Mouse (Mus musculus) kidney, adult 18-20 months (tissue): ENCODE results near the gene 1700025G04Rik.
A peak's percentile ranks its signal among the peaks of the same experiment; 100 is the strongest.

Experiments used
- DNase-seq: peaks from one replicate; pipeline ENCODE4 v3.0.0; 2021

The 1700025G04Rik gene

GRCm38 (mm10) chr1:151955866-151956265 is 134.1 kb downstream of the 1700025G04Rik start:
- no peak for DNase-seq

DNA sequence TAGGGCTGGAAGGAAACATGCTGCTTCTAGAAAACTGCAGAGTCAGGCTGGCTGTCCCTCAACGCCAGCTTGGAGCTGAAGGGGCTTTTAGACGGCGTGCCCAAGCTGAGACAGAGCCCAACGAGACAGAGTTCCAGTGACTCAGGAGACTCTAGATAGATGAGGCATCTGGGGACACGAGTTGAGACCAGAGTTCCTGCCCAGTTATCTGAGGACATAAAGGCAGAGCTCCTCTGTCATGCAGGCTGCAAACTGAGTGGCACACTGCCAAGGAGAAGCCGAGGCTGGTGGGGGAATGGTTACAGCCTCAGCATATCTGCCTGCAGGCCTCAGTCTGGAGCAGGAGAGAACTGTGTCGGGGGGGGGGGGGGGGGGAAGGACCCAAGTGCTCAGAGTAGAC is 136.4 kb downstream of the 1700025G04Rik start:
- peak; percentile 29 for DNase-seq

GRCm38 (mm10) chr1:151948065-151948464 is 141.9 kb downstream of the 1700025G04Rik start:
- peak; percentile 14 for DNase-seq

- DNase-seq, result peak; percentile 11
Measured at GRCm38 (mm10) chr1:151947571-151947970, 142.4 kb downstream of the 1700025G04Rik start.

DNA sequence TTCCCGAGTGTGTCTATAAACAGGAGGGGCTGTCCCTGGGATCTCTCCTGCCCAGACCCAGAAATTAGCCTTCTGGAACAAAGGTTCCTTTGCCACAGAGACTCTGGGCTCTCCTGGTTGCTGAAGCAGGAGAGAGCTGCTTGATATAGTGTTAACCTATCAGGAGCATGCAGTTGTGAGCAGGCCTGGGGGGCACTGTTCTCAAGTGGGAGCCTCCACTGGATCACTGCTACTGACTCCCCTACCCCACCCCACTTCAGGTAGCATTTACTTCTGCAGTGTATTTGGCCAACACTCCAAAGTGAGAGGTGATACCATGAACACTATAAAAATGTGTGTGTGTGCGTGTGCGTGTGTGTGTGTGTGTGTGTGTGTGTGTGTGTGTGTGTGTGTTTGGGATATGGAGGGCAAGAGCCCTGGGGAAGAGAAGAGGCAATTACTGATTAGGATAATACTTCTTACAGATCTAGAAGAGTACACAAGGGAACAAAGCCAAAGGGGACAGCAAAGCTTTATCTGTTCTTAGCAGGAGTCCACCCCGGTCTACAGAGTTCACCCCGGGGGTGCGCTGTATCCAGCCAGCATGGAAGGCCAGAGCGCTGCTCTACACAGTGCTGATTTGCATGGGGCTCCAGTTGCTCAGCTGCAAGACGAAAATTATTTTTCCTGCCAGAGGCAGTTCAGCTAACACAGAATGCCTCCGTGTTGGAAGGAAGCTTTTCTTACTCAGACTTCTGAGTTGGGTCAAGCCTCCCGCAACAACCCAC is 145.3 kb downstream of the 1700025G04Rik start:
- no peak for DNase-seq

DNA sequence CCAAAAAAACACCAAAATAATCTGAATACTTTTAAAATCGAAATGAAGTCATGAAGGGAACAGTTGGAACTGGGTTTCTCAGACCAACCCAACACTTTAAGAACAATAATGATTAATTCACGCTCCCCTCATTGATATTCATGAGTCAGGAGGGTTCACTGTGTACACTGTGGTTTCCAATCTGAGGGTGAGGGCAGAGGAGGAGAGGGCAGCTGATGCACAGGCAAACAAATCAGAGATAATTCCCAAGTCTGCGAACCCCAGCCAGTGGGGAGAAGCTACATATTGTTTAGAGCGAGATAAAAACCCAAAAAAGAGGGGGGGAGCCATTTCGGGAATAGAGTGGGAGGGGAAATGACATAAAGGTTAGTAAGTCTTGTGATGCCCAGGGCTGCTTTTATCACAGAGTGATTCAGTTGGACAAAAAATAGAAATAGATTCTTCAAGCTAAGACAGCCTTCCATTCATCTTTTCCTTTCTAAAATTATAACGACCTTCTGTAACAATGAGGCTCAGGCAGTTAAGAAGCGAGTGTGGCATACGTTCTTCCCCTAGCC is 146.2 kb downstream of the 1700025G04Rik start:
- no peak for DNase-seq

- no peak for DNase-seq
Measured at GRCm38 (mm10) chr1:151942972-151943654, 146.8 kb downstream of the 1700025G04Rik start.

DNA sequence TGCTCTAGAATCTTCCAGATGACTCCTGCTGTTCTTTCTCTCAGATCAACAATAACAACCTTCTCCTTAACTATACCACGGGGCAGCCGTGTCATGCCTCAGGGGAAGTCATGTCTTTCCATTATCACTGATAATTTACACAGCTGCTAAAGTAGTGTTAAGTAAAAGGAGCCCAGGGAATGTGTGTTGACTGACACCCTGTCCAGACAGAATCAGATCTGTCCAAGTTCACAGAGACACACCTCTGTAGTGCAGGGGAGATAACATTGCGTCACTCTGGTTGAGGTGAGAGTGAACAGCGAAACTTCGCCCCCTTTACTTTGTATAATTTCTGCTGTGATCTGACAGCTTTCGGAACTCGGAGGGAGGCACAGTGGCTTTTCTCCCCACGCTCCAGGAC is 149.9 kb downstream of the 1700025G04Rik start:
- no peak for DNase-seq

DNA sequence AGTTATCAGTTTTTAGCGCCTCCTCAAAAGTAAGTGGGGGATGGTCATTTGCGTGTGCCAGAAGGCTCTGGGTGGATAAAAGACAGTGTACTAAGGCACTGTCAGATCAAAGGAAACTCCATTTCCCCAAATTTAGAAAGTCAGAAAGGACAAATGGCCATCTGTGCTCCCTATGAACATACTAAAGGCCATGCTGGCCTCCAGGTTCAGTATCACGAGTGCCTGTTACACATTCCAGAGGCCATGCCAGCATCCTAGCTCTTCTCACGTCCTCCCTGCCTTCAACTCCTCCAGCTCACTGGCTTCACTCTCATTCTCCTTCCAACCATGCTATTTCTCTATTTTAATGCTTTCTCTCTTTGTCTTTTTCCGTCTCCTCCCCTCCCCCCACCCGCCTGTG is 150.4 kb downstream of the 1700025G04Rik start:
- no peak for DNase-seq

GRCm38 (mm10) chr1:151933605-151934004 is 156.3 kb downstream of the 1700025G04Rik start:
- DNase-seq, result no peak

DNA sequence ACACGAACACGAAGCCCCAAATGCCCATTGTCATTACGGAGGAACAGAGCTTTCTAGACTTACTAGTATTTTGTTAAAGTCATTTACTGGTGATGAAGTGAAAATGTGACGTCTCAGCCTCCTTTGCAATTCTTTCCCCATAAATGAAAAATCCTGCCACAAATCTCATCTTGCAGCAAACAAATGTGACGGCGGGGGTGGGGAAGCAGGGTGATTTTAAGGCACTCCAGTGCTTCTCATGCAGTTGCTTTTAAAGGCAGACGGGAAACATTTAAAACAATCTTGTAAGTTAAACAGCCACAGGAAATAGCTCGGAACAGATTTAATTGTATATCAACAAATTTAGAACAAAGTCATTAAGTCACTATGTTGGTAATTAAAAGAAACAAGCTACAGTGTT is 163.1 kb downstream of the 1700025G04Rik start:
- no peak for DNase-seq

DNA sequence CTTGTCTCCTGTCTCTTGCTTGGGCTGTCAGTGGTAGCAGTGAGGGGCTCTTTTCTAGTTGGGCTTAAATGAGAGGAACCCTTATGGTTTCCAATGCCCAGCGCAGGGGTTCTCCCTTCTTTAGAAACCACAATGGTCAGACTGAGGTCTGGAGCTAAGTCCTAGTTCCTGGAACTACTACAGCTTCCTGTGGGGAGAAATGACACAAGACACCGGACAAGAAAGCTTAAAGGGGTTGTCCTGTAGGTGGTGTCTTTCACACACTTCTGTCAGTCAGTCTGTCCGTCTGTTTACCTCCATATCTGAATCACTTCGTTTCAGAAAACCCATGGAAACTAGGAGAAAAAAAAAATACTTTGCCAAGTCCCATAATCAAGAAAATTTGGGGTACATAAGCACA is 163.8 kb downstream of the 1700025G04Rik start:
- no peak for DNase-seq

DNA sequence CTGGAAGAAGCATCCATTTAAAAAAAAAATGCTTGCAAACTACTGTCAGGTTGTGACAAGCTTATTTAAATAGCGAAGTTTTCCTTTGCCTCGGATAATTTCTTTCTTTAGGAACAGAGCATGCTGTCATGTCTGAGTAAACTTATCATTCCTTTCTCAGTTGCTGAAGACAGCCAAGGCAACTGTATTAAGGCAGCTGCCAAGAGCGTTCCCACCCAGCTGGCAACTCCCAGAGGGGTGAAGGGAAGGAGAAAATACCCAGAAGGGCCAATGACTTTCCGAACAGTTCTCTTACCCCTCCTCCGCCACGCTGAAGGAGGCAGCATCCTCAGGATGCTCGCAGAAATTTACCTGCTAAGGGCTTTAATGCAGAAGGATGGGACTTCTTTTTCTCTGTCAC is 164.2 kb downstream of the 1700025G04Rik start:
- no peak for DNase-seq

DNA sequence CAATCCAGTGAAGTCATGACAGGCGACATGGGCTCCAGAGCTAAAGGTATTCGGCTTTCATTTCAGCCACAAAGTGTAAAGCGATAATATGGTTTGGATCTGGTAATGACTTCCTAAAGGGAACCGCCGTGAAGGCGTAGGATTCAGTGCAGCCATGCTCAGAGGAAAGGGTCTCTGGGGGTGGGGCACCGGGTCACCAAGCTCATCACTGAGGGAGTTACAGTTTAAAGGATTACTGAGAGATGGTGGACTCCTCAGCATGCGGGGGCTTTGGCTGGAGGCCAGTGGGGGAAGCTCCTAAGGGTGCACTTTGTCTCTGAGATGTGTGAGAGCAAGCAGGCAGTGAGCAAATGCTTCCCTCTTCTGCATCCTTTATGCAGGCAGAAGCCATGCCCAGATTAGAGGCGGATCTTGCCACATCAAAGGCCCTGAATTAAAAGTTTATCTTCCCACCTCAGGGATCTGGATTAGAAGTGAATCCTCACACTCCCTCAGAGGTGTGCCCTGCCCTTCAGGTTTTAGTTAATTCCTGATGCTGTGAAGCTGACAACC is 171.0 kb downstream of the 1700025G04Rik start:
- DNase-seq, result no peak

- DNase-seq, result no peak
Measured at GRCm38 (mm10) chr1:151917736-151918135, 172.2 kb downstream of the 1700025G04Rik start.

GRCm38 (mm10) chr1:151914494-151914893 is 175.4 kb downstream of the 1700025G04Rik start:
- no peak for DNase-seq

- DNase-seq, result no peak
Measured at GRCm38 (mm10) chr1:151907014-151907413, 182.9 kb downstream of the 1700025G04Rik start.

- DNase-seq, result no peak
Measured at GRCm38 (mm10) chr1:151900706-151901360, 189.1 kb downstream of the 1700025G04Rik start.

GRCm38 (mm10) chr1:151899964-151900363 is 190.0 kb downstream of the 1700025G04Rik start:
- DNase-seq, result no peak

- DNase-seq, result no peak
Measured at GRCm38 (mm10) chr1:151895406-151895805, 194.5 kb downstream of the 1700025G04Rik start.

DNA sequence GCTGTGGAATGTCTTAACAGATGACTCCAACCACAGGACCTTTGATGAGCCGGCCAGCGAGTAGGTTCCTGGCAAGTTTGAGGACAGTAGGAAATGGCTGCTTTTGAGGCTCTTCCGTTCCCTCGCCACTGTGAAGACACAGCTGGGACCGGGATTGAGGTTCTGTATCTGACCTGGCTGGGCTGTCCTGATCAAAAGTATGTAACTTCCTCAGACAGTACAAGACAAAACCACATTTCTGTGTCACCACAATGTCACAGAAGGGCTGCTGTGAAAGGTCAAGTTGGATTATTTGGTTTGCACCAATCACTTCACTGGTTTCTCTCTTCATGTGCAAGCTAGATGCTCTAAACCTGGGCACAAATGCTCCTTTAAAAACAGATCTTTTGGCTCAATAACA is 195.9 kb downstream of the 1700025G04Rik start:
- no peak for DNase-seq

DNA sequence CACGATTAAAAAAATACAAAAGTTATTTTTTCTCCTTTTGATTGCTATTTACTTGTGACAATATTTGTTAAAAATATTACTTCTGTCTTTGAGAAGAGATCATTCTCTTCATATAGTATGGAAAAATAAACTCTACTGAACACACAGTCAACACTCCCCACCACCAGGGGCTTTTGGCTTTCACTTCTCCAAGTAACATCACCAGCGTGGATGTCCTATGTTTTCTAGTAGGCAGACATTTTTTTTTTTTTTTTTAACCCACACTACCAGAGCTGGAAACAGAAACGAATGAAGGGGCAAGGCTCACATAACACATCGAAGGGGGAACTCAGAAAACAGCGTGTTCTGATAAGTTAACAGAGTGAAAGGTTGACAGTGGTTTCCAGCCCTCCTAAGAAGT is 197.9 kb downstream of the 1700025G04Rik start:
- DNase-seq, result no peak

DNA sequence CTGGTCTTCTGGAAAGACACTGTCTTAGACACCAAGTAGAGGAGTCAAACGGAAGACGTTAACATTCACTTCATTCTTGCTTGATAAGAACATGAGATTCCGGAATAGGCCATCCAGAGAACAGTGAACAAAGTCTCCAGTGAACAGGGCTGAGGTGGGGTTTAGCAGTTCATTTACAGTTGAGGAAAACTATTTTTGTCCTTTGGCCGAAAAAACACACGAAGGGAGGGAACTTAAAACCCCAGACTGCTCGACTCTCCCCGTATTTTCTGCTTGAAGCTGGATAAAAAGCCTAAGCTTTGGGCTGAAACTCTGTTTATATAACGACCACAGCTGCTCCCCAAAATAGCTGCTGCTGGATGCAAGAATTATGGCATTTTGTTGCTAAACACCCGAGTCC is 198.7 kb downstream of the 1700025G04Rik start:
- DNase-seq, result no peak
